Mouse (Mus musculus): ENCODE results near the gene E2f8. TPM values are rescaled to one million over a fixed set of nuclear protein-coding genes. Genes with fewer than 3 reads are reported as not detected.

Gene E2f8
- total RNA-seq, 1 experiment, result 12.1 TPM

DNA sequence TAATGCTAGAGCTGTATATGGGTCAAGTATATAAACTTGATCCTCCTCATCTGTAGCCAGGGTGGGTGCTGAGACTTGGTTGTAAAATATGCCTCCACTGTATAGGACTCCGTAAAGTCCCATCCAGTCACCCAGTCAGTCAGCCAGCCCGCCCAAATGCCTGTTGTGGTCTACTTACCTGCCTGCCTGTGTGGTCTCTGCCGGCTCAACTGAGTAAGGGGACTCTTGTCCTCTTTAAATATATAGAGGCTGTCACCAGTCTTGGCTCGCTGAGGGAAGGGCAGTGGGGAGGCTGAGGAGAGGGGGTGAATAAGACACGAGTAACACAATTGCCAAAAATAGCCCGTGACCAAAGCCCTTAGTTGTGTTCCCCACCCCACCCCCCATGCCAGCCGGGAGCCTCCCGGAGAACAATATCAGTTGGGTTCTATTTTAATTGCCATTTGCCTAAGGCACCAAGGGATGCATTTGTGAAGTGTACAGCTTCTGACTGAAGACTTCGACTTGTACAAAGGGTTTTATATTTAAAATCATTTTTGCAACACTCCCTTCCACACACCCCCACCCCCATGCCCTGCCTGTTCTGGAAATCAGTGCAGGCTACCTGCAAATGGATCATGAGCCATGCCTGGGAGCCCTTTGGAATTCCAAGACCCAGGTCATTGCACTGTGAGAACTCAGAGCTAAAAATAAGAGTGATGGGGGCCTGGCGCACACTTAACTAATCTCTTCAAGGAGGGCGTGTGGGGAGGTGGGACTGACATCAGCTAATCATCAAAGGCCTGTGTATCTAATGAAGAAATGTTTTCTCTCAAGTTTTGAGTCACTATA lies 33.4 kb downstream of the E2f8 start, which contains the start of gene Csrp3:
Gene Csrp3, minus strand, starts transcription at position 214 of the 831 bp plus-strand sequence.
- Histone ChIP-seq H3K9ac (ENCODE audit: insufficient read depth, low read depth, low read length, poor library complexity, severe bottlenecking) (no peak within 1 kb of the TSS), H3K9me3 (ENCODE audit: control insufficient read depth, insufficient read depth, low read depth, low read length) (no peaks in the 10 kb centered on the region), H3K4me1 (ENCODE audit: control insufficient read depth in 2 of 2, insufficient read depth in 2 of 2, low read length in 2 of 2, poor library complexity in 1 of 2) (no peaks in the 10 kb centered on the region), H3K36me3 (ENCODE audit: control insufficient read depth, insufficient read depth, low read length, poor library complexity, severe bottlenecking) (no peaks in the 10 kb centered on the region), H3K27ac (ENCODE audit: insufficient read depth, low read depth, low read length, poor library complexity, severe bottlenecking) (no peak within 1 kb of the TSS), H3K4me3 (ENCODE audit: insufficient read depth in 1 of 2, low read depth in 1 of 2, low read length in 2 of 2, poor library complexity in 1 of 2, severe bottlenecking in 1 of 2) (no peak within 1 kb of the TSS)
- no peak for DNase-seq (ENCODE audit: low read depth, low spot score)
- in situ Hi-C loops (cut with MboI; ENCODE audit: low sequenced_read_pairs in 2 of 2, unreplicated experiment in 2 of 2), result no loop called here
- no peak for TF ChIP-seq HCFC1 (IDR thresholded peaks at IDR 0.05; ENCODE audit: borderline replicate concordance, insufficient read depth, low read length)
- TF ChIP-seq CHD2 (IDR thresholded peaks at IDR 0.05; ENCODE audit: low read depth, low read length), result no peak
- TF ChIP-seq MAFK (IDR thresholded peaks at IDR 0.05; ENCODE audit: insufficient read depth, low read depth, low read length), result no peak
- TF ChIP-seq ZC3H11A (IDR thresholded peaks at IDR 0.05; ENCODE audit: borderline replicate concordance, low read depth, low read length), result no peak
- TF ChIP-seq ZNF384 (IDR thresholded peaks at IDR 0.05; ENCODE audit: low read depth, low read length), result no peak

DNA sequence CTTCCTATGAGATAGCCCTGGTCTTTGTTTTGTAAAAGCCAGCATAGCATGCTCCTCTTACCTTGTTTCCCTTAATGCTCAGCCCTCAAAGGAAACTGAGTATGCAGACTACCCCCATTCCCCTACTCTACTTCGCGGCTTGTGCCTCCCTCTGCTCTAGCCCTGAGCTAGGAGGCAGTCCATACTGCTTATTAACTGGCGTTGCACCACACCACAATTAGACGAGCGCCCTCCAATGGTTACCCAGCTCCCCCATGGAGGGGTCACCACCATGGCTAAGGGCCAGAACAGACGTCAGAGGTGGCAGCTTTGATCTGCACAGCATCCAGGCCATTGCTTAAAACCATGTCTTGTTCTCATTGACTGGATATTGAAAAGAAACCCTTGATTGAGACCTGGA lies 34.6 kb downstream of the E2f8 start:
- Histone ChIP-seq H3K4me3 (ENCODE audit: insufficient read depth in 1 of 2, low read depth in 1 of 2, low read length in 2 of 2, poor library complexity in 1 of 2, severe bottlenecking in 1 of 2) (no peak overlapping the region), H3K36me3 (ENCODE audit: control insufficient read depth, insufficient read depth, low read length, poor library complexity, severe bottlenecking) (no peaks in the 10 kb centered on the region), H3K9me3 (ENCODE audit: control insufficient read depth, insufficient read depth, low read depth, low read length) (no peaks in the 10 kb centered on the region), H3K27ac (ENCODE audit: insufficient read depth, low read depth, low read length, poor library complexity, severe bottlenecking) (no peak overlapping the region), H3K4me1 (ENCODE audit: control insufficient read depth in 2 of 2, insufficient read depth in 2 of 2, low read length in 2 of 2, poor library complexity in 1 of 2) (no peaks in the 10 kb centered on the region), H3K9ac (ENCODE audit: insufficient read depth, low read depth, low read length, poor library complexity, severe bottlenecking) (no peak overlapping the region)
- DNase-seq (ENCODE audit: low read depth, low spot score), result no peak
- in situ Hi-C loops (cut with MboI; ENCODE audit: low sequenced_read_pairs in 2 of 2, unreplicated experiment in 2 of 2), result no loop called here
- TF ChIP-seq ZC3H11A (IDR thresholded peaks at IDR 0.05; ENCODE audit: borderline replicate concordance, low read depth, low read length), result no peak
- TF ChIP-seq MAFK (IDR thresholded peaks at IDR 0.05; ENCODE audit: insufficient read depth, low read depth, low read length), result no peak
- no peak for TF ChIP-seq CHD2 (IDR thresholded peaks at IDR 0.05; ENCODE audit: low read depth, low read length)

DNA sequence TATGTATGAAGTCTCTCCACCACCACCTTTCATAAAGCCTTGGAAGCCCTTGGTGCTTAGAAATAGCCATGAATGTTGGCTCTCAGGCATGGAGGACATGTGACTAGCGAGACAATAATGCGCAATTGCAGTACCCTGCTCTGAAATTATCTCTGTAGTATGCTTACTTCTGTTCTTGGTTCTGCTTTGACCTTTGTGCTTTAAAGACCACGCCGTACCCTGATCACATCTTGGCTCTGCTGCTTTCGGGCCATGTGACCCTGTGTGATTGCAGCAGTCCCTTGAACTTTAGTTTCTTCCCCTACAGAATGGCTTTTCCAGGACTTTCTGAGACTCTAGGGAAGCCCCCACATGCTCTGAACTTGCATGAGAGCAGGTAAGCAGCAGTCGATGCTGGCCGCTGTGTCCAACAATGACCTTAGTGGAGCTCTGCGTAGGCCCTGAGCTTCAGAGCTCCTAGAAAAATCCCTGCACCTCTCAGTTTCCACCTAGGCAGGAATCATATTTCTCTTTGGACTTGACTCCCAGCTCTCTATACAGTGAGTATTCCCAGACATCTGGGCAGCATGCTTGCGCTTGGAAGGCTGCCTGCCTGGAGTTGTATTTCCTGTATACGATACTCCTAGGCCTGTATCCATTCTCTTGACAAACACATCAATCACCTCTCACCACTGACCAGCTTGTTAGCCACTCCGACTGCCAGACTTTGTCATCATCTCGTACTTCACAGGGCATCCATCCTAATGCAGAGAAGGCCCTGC lies 36.0 kb downstream of the E2f8 start:
- Histone ChIP-seq H3K4me1 (ENCODE audit: control insufficient read depth in 2 of 2, insufficient read depth in 2 of 2, low read length in 2 of 2, poor library complexity in 1 of 2) (no peaks in the 10 kb centered on the region), H3K9me3 (ENCODE audit: control insufficient read depth, insufficient read depth, low read depth, low read length) (no peaks in the 10 kb centered on the region), H3K27ac (ENCODE audit: insufficient read depth, low read depth, low read length, poor library complexity, severe bottlenecking) (no peak overlapping the region), H3K4me3 (ENCODE audit: insufficient read depth in 1 of 2, low read depth in 1 of 2, low read length in 2 of 2, poor library complexity in 1 of 2, severe bottlenecking in 1 of 2) (no peak overlapping the region), H3K9ac (ENCODE audit: insufficient read depth, low read depth, low read length, poor library complexity, severe bottlenecking) (no peak overlapping the region), H3K36me3 (ENCODE audit: control insufficient read depth, insufficient read depth, low read length, poor library complexity, severe bottlenecking) (no peaks in the 10 kb centered on the region)
- DNase-seq (ENCODE audit: low read depth, low spot score), result no peak
- in situ Hi-C loops (cut with MboI; ENCODE audit: low sequenced_read_pairs in 2 of 2, unreplicated experiment in 2 of 2), result no loop called here
- TF ChIP-seq CHD2 (IDR thresholded peaks at IDR 0.05; ENCODE audit: low read depth, low read length) (no peak), MAFK (IDR thresholded peaks at IDR 0.05; ENCODE audit: insufficient read depth, low read depth, low read length) (no peak), ZNF384 (IDR thresholded peaks at IDR 0.05; ENCODE audit: low read depth, low read length) (no peak), ZC3H11A (IDR thresholded peaks at IDR 0.05; ENCODE audit: borderline replicate concordance, low read depth, low read length) (no peak), HCFC1 (IDR thresholded peaks at IDR 0.05; ENCODE audit: borderline replicate concordance, insufficient read depth, low read length) (no peak)

DNA sequence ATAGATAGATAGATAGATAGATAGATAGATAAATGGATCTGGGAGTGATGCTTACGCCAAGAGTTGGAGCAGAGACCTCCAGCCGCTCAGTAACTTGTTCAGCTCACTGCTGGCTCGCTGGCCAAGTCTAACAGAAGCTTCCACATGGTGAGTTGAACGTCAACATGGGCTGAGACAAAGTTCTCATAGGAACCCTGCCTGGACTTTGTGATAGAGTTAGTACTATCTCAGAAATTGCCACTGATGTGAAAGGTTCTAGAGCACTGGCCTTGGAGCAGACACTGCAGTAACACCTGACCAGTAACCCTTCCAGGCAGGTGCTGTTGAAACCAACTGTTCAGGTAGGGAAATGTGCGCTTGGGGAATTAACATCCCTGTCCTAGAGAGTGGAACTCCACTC lies 37.9 kb downstream of the E2f8 start:
- Histone ChIP-seq H3K36me3 (ENCODE audit: control insufficient read depth, insufficient read depth, low read length, poor library complexity, severe bottlenecking) (no peaks in the 10 kb centered on the region), H3K4me3 (ENCODE audit: insufficient read depth in 1 of 2, low read depth in 1 of 2, low read length in 2 of 2, poor library complexity in 1 of 2, severe bottlenecking in 1 of 2) (no peak overlapping the region), H3K9ac (ENCODE audit: insufficient read depth, low read depth, low read length, poor library complexity, severe bottlenecking) (no peak overlapping the region), H3K27ac (ENCODE audit: insufficient read depth, low read depth, low read length, poor library complexity, severe bottlenecking) (no peak overlapping the region), H3K4me1 (ENCODE audit: control insufficient read depth in 2 of 2, insufficient read depth in 2 of 2, low read length in 2 of 2, poor library complexity in 1 of 2) (no peaks in the 10 kb centered on the region), H3K9me3 (ENCODE audit: control insufficient read depth, insufficient read depth, low read depth, low read length) (no peaks in the 10 kb centered on the region)
- in situ Hi-C loops (cut with MboI; ENCODE audit: low sequenced_read_pairs in 2 of 2, unreplicated experiment in 2 of 2), result no loop called here
- TF ChIP-seq HCFC1 (IDR thresholded peaks at IDR 0.05; ENCODE audit: borderline replicate concordance, insufficient read depth, low read length) (no peak), CHD2 (IDR thresholded peaks at IDR 0.05; ENCODE audit: low read depth, low read length) (no peak), ZNF384 (IDR thresholded peaks at IDR 0.05; ENCODE audit: low read depth, low read length) (no peak), ZC3H11A (IDR thresholded peaks at IDR 0.05; ENCODE audit: borderline replicate concordance, low read depth, low read length) (no peak), MAFK (IDR thresholded peaks at IDR 0.05; ENCODE audit: insufficient read depth, low read depth, low read length) (no peak)
- no peak for DNase-seq (ENCODE audit: low read depth, low spot score)
